Mouse (Mus musculus) heart, postnatal 4 days (tissue): ENCODE data around the gene Tlk2. TPM values are rescaled to one million over a fixed set of nuclear protein-coding genes. Genes with fewer than 3 reads are reported as not detected.
"Not testable (repeated sequence)": the region's sequence is repeated elsewhere in the genome, so short reads cannot be mapped to it uniquely, and the experiment has no call there.

Experiments
- DNase-seq: peaks from one replicate; pipeline ENCODE4 v3.0.0; 2021
- total RNA-seq, 2 experiments: library from RNA; stranded (reverse); gene quantifications; 2 replicates each; pipeline ENCODE4 v1.2.3; 2021

Tlk2 gene
- total RNA-seq: 10 to 100 TPM; 51.2 to 52.0 TPM

- no peak for DNase-seq
Observed at GRCm38 (mm10) chr11:105178516-105178915, at the start of gene Tlk2. Tlk2 (plus strand) TSS chr11:105178807.

GRCm38 (mm10) chr11:105135692-105136091 is 42.9 kb upstream of the Tlk2 start:
- no peak for DNase-seq

DNA sequence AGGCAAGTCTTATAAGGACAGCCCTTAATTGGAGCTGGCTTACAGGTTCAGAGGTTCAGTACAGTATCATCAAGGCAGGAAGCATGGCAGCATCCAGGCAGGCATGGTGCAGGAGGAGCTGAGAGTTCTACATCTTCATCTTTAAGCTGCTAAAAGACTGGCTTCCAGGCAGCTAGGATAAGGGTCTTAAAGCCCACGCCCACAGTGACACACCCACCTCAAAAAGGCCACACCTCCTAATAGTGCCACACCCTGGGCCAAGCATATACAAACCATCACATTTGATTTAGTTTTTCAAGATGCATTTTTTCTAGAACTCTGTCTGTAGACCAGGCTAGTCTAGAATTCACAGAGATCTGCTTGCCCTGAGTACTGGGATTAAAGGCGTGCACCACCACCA is 41.4 kb upstream of the Tlk2 start:
- not testable (repeated sequence) for DNase-seq

DNA sequence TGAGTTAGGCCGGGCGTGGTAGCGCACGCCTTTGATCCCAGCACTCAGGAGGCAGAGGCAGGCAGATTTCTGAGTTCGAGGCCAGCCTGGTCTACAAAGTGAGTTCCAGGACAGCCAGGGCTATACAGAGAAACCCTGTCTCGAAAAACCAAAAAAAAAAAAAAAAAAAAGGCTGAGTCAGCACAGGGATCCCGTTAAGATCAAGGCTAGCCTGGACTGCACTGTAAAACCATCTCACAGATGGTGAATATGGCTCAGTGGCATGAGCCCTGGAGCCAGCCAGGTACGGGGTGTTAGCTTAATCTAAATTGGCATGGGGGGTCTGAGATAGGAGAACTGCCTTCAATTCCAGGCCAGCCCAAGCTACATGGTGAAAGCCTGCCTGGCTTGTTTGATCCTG is 38.1 kb upstream of the Tlk2 start:
- DNase-seq: not testable (repeated sequence)

DNA sequence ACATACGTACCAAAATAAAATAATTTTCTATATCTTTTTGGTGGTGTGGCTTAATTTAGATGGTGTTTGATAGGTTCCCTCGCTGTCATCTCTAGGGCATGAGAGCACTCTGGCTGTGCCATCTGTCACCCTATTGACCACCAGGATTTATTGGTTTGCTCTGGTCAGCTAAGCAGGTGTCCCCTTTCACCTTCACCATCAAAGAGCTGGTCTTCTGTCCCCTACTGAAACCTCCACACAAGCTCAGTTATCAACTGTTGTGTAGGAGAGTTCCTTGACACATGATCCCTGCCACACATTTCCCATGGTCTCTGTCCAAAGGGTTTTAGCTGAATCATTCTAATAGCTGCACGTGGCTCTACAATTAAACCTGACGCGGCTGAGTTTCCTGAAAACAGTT is 37.5 kb upstream of the Tlk2 start:
- no peak for DNase-seq

DNA sequence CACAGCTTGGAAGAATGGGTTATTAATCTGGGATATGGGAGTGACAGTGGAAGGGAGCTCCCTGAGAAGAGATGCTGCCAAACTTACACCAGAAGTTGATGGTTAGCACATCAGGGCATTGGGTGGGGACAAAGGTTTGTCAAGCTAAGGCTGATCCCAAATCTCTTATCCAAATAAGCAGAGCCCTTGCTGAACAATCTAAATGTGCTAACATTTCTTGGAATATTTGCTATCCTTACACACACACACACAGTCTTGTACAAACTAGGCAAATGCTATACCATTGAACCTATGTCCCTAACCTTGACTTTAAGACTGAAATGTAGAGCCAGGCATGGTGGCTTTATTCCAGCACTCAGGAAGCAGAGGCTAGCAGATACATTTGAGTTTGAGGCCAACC is 35.0 kb upstream of the Tlk2 start:
- no peak for DNase-seq

GRCm38 (mm10) chr11:105144084-105144483 is 34.5 kb upstream of the Tlk2 start:
- DNase-seq: no peak

DNA sequence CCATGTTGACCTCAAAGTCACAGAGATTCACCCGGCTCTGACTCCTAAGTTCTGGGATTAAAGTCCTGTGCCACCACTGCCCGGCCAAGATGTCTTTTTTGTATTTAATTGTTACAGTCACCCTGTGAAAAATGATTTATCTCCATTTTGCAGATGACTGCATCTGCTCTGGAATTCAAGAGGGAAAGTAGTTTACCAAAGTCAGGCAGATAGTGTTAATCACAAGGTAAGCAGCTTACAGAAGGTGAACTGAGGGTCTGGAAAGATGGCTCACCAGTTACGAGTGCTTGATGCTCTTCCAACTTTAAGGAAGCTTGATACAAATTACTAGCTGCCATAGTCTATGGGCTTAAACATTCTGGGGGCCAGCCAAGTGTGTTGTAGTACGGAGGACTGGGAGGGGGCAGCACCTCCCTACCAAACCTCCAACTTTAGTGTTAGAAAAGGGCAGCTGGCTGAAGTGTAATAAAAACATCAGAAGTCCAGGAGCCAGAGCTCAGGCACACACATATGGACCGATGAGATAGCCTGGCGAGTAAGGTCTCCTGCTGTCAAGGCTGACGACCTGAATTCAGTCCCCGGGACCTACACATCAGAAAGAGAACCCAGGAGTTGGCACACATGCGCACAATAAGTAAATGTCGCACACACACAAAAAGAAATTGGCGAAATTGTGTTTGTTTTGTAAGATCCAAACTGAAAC is 33.9 kb upstream of the Tlk2 start:
- peak; percentile 26 for DNase-seq

DNA sequence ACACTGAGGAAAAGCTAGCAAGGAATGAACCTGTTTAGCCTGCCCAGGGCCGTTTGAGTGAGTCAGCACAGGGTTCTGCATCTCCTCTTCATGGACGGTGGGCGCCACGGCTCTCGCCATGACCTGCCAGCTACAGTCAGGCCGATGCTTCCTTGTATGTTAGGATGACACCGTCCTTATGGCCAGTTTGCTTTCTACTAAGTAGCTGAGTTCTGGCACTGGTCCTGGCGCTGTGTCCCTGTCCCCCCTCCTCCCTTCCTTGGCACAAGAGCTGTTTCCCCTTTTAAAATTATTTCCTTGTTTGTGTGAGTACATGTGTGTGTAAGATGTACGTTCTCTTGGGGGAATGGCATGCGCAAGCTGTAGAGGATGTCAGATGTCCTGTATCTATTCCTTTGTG is 33.4 kb upstream of the Tlk2 start:
- no peak for DNase-seq

- DNase-seq: no peak
Observed at GRCm38 (mm10) chr11:105146593-105146992, 32.0 kb upstream of the Tlk2 start, which contains the start of gene Gm10842. Gm10842 (plus strand) TSS chr11:105146893.

GRCm38 (mm10) chr11:105149353-105149752 is 29.3 kb upstream of the Tlk2 start:
- DNase-seq: no peak

- no peak for DNase-seq
Observed at GRCm38 (mm10) chr11:105149766-105150165, 28.8 kb upstream of the Tlk2 start.

DNA sequence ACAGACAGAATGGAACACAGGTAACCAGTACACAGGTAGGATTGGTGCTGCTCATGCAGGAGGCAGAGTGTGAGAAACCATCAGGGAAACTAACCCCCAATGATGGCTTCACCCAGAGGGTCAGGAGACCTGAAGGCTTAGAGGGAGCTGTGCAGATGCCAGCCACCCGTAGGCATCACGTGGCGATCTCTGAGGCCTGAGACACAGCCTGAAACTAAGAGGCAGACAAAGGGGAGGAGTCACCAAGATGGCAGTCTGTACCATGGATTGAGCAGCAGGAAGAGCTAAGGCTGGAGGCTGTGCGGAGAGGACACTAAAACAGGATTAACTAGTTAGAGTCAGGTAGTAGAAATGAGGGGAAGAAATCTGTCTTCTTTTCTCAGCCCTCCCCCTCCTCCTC is 27.9 kb upstream of the Tlk2 start:
- DNase-seq: no peak

DNA sequence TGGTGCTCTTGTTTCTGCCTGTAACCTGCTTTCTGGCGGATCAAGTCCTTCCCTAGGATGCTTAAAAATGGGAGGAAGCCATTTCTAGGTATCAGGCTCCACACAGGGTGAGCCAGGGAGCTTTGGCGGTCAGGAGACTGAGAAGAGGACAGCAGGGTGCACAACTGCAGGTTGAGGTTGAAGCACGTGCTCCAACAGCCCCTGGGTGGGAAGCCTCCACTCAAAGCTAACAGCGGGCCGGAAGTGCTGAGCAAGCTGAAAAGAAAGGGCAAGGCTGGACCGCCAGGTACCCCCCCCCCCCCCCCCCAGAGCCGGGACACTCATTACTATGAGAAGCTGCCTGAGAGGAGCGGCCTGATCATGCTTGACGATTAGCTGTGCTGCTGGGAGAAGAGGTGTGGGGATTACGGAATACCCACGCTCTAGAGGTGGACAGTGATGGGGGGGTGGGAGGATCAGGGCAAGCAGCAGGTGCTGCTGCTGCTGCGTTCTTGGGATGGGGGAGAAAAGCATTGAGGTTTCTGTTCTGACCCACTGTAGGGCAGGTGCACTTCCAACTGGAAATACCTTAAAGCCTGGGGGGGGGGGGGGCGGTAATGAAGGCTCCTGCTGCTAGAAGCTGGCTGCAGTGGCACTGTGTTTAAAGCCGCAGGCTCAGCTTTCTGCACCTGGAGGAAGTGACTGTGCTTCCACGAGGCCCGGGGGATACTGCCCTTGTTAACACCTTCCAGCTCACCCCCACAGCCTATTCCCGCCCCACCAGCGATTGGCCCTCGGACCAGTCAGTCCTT is 27.2 kb upstream of the Tlk2 start:
- DNase-seq: no peak

DNA sequence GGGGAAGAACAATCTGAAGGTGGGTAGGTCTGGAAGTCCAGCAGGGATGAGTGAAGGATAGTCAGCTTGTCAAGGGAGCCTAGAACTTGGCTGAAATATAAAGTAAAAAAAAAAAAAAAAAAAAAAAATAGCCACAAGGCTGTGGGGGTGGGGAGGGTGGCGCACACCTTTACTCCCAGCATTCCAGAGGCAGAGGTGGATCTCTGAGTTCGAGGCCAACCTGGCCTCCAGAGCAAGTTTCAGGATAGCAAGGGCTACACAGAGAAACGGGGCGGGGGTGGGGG is 26.6 kb upstream of the Tlk2 start:
- no peak for DNase-seq

DNA sequence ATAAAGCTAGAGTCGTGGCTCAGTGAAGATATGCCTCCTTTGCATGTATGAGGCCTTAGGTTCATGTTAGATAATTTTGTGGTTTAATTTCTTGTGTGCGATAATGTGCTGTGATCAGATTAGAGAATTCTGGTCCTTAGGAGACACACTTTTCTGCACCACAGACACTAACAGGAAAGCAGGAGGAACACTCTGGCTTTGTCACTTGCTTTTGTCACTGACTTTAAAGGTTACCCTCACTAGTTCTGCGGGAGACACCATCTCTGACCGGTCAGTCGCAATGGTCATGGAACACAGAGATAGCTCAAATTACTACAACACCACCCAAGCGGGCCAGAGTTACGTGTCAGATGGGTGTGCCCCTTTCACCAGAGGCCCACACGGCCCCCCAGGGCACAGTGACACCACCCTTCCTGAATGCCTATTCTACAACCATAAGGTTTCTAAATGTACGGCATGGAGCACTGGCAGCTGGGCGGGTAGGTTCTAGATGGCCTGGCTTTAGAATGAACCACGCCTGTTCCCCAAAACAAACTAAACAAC is 26.2 kb upstream of the Tlk2 start:
- no peak for DNase-seq

DNA sequence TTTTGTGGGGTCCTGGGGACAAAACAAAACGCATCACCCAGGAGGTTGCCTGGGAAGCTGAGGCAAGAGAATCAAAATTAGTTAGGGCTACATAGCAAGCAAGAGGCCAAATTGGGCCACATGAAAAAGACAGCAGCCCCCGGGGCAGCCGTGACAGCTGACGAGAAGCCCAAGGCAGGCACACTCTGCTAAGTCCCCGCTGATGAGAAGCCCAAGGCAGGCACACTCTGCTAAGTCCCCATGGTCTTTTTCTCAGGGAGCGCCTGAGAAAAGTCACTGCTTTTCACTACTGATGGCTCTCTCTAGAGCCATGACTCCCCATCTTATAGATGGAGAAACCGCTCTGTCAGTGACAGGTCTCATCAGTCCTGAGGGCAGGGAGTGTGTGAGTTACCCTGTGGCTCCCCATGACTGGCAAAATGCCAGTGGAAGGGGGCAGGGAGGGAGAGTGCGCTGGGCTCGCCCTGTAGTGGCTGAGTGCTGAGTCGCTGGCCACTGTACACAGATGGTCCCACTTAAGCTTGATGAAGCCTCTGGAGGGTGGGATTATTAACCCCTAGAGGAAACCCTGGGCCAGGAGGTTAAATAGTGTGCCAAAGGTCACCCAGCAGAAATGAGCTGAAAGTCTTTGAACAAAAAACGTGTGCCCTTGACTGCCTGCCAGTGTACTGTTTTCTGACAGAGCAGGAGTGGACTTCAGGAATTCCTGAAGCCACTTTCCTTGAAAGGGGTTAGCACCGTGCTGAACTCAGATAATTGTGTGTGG is 25.4 kb upstream of the Tlk2 start:
- peak; percentile 81 for DNase-seq

- no peak for DNase-seq
Observed at GRCm38 (mm10) chr11:105155915-105156314, 22.7 kb upstream of the Tlk2 start.

GRCm38 (mm10) chr11:105156748-105157267 is 21.8 kb upstream of the Tlk2 start:
- DNase-seq: peak; percentile 25

- no peak for DNase-seq
Observed at GRCm38 (mm10) chr11:105158047-105158446, 20.6 kb upstream of the Tlk2 start.

- DNase-seq: no peak
Observed at GRCm38 (mm10) chr11:105159673-105160360, 18.8 kb upstream of the Tlk2 start.

- DNase-seq: no peak
Observed at GRCm38 (mm10) chr11:105161411-105161810, 17.2 kb upstream of the Tlk2 start.
